Mouse (Mus musculus) thymus, adult 2 months (tissue): ENCODE measurements around the gene Lilr4b. TPM values are rescaled to one million over a fixed set of nuclear protein-coding genes. Genes with fewer than 3 reads are reported as not detected.
"Not testable (repeated sequence)": the region's sequence is repeated elsewhere in the genome, so short reads cannot be mapped to it uniquely, and the experiment has no call there.

ENCODE experiments used
- DNase-seq: peaks from one replicate; pipeline ENCODE4 v3.0.0; 2021
- H3K27ac ChIP-seq: fragments of 200-500 bp; 2 replicates; pipeline ENCODE4 v1.5.1; 2012; ENCODE audit warnings: low read length, control low read depth; ENCODE audit not compliant: control insufficient read depth, insufficient read depth
- H3K27me3 ChIP-seq: fragments of 200-500 bp; 2 replicates; pipeline ENCODE4 v1.6.1; 2012; ENCODE audit warnings: mild to moderate bottlenecking, low read length, moderate library complexity, mixed read lengths; ENCODE audit not compliant: control insufficient read depth, insufficient read depth
- H3K36me3 ChIP-seq: fragments of 200-500 bp; 2 replicates; pipeline ENCODE4 v1.6.1; 2012; ENCODE audit warnings: mild to moderate bottlenecking, low read length, moderate library complexity; ENCODE audit not compliant: control insufficient read depth, insufficient read depth
- H3K4me1 ChIP-seq: fragments of 200-500 bp; replicated peaks from 2 replicates; pipeline ENCODE4 v1.6.1; 2012; ENCODE audit warnings: low read length; ENCODE audit not compliant: control insufficient read depth, insufficient read depth
- H3K4me3 ChIP-seq: fragments of 200-500 bp; 2 replicates; pipeline ENCODE4 v1.5.1; 2012; ENCODE audit warnings: mild to moderate bottlenecking, low read length, control low read depth, moderate library complexity; ENCODE audit not compliant: control insufficient read depth, insufficient read depth
- CTCF ChIP-seq: fragments of 200-500 bp; IDR thresholded peaks from 2 replicates; pipeline ENCODE4 v1.5.1; 2012; ENCODE audit warnings: mild to moderate bottlenecking, control low read depth, low read length, moderate library complexity, borderline replicate concordance; ENCODE audit not compliant: control insufficient read depth, poor library complexity, insufficient read depth; ENCODE audit errors: extremely low read depth
- POLR2A ChIP-seq: fragments of 200-500 bp; IDR thresholded peaks from 2 replicates; pipeline ENCODE4 v1.6.1; 2012; ENCODE audit warnings: mild to moderate bottlenecking, low read length, control low read depth, moderate library complexity; ENCODE audit not compliant: control insufficient read depth, poor library complexity, insufficient read depth; ENCODE audit errors: extremely low read depth
- WGBS: fragments of 180-500 bp; shearing (Covaris S2); methylation state at CpG from one replicate; pipeline ENCODE4 v1.1.7; 2018; 5-methylcytosine and 5-hydroxymethylcytosine counted together
- polyA plus RNA-seq: library from polyadenylated mRNA; depleted of rRNA; stranded (reverse); fragments of >200 nt; gene quantifications from 2 replicates; pipeline ENCODE4 v1.2.3, GENCODE M21; 2012

The Lilr4b gene
- polyA plus RNA-seq, 1 experiment: 2.8 TPM

GRCm38 (mm10) chr10:51456369-51456768 is 24.1 kb upstream of the Lilr4b start:
- Histone ChIP-seq H3K27me3 (no peaks in the 10 kb centered on the region), H3K4me3 (no peak overlapping the region), H3K27ac (no peak overlapping the region), H3K4me1 (no peaks in the 10 kb centered on the region), H3K36me3 (no peaks in the 10 kb centered on the region)
- no peak for DNase-seq
- TF ChIP-seq CTCF: no peak
- no peak for TF ChIP-seq POLR2A
- WGBS: 13% methylated on average over 4 of the region's 4 CpGs

DNA sequence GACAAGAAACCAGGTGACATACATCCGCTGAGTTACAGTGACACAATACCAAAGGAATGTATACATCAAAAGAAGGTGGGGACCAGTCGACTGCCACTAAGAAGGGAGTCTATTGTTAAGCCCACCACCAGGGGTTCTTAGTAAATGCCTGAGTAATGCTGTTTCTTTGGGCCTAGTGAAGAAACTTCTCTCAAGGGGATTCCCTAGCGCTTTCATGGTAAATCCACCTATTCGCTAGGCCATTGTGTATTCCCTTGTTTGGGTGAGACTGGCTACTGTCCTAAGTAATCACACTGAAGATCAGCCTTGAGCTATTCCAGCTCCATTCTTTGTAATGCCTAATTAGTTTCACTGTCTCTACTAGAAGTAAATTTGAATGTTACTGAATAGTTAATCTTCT is 16.6 kb upstream of the Lilr4b start:
- H3K36me3 ChIP-seq, H3K4me1 ChIP-seq, H3K4me3 ChIP-seq, H3K27ac ChIP-seq, H3K27me3 ChIP-seq, DNase-seq: not testable (repeated sequence)
- WGBS: 90% methylated on average over 4 of the region's 4 CpGs

- WGBS: no CpG with 5 or more reads among the region's 2 CpGs
- not testable (repeated sequence) for H3K36me3 ChIP-seq, H3K4me1 ChIP-seq, H3K27ac ChIP-seq, H3K4me3 ChIP-seq, DNase-seq, H3K27me3 ChIP-seq
These were observed 10.3 kb downstream of the Lilr4b start, which contains the start of gene Lilrb4a for GRCm38 (mm10) chr10:51490691-51491090. Lilrb4a (plus strand) TSS chr10:51490956.

- H3K4me1 ChIP-seq: no peaks in the 10 kb centered on the region; the same call in 1 of the 2 replicates
- no peak overlapping the region for H3K4me3 ChIP-seq
- no peak for TF ChIP-seq POLR2A
- TF ChIP-seq CTCF: no peak
- no peak for DNase-seq
- H3K27ac ChIP-seq: no peak overlapping the region
- no peaks in the 10 kb centered on the region for H3K27me3 ChIP-seq
- H3K36me3 ChIP-seq: no peaks in the 10 kb centered on the region
These were observed 39.6 kb downstream of the Lilr4b start for GRCm38 (mm10) chr10:51520021-51520420.

DNA sequence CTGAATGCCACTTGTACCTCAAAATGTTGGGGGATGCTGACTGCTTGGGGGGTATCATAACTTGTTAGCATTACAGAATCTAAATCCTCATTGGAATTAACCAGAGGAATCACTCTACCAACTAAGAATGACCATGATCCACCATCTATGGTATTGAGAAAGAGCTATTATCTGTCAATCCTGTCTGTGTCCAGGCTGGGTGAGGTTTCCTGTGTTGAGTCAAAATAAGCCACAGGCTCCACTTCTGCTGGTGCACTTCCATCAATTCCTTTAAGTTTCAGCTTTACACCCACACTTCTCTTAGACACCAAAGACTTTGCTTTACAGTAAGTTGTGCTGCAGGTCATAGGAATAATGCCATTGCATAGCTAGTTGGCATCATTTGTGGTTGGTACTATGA is 41.0 kb downstream of the Lilr4b start:
- no peaks in the 10 kb centered on the region for H3K27me3 ChIP-seq
- no peak for DNase-seq
- no peak overlapping the region for H3K4me3 ChIP-seq
- TF ChIP-seq POLR2A (no peak), CTCF (no peak)
- H3K36me3 ChIP-seq: no peaks in the 10 kb centered on the region
- H3K27ac ChIP-seq: no peak overlapping the region
- H3K4me1 ChIP-seq: no peaks in the 10 kb centered on the region; the same call in 1 of the 2 replicates

GRCm38 (mm10) chr10:51526090-51526489 is 45.7 kb downstream of the Lilr4b start:
- DNase-seq: no peak
- no peak overlapping the region for H3K4me3 ChIP-seq
- no peaks in the 10 kb centered on the region; the same call in 1 of the 2 replicates for H3K4me1 ChIP-seq
- 64% methylated on average over 7 of the region's 7 CpGs for WGBS
- no peak overlapping the region for H3K27ac ChIP-seq
- TF ChIP-seq CTCF (no peak), POLR2A (no peak)
- H3K36me3 ChIP-seq: no peaks in the 10 kb centered on the region
- no peaks in the 10 kb centered on the region for H3K27me3 ChIP-seq

DNA sequence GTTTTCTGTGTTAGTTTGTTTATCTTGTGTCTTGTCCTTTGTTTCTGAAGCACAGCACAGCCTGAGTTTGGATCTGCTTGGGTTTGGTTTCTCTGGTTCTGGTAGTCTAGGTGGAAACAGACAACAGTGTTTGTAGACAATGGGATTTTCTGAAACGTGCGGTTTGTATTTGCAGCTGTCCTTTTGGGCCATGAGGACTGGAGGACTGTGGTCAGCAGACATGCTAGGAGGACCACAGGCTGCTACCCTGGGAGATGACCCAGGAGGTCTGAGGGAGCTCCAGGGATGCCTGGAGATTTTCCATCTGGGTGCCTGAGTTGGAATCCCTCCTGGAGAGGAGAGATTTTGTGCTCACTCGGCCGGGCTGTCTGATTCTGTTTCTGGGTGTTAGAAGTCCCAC is 46.2 kb downstream of the Lilr4b start:
- no peak overlapping the region for H3K27ac ChIP-seq
- H3K4me3 ChIP-seq: no peak overlapping the region
- H3K4me1 ChIP-seq: no peaks in the 10 kb centered on the region; the same call in 1 of the 2 replicates
- DNase-seq: no peak
- 74% methylated on average over 4 of the region's 4 CpGs for WGBS
- no peaks in the 10 kb centered on the region for H3K36me3 ChIP-seq
- TF ChIP-seq POLR2A (no peak), CTCF (no peak)
- H3K27me3 ChIP-seq: no peaks in the 10 kb centered on the region
